Mouse (Mus musculus): ENCODE results near the gene Zc3h7b.

Zc3h7b gene

GRCm38 (mm10) chr15:81814716-81815370 is 70.0 kb downstream of the Zc3h7b start:
- DNase-seq (ENCODE audit: low read depth, low spot score): no peak

DNA sequence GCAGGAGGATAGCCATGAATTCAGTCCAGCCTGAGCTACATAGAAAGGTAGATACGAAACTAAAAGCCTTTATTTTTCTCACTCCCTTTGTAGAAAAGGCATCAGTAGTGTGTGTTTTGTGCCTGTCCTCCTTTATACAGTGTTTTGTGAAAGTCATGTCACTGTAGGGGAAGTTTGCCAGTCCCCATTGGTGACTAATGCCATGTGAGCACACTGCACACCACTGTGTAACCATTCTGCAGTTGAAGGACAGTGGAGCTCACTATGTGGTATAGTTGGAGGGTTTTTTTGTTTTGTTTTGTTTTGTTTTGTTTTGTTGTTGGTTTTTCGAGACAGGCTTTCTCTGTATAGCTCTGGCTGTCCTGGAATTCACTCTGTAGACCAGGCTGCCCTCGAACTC is 73.5 kb downstream of the Zc3h7b start:
- DNase-seq (ENCODE audit: low read depth, low spot score): no peak

- DNase-seq (ENCODE audit: low read depth, low spot score): no peak
These were observed 77.8 kb downstream of the Zc3h7b start for GRCm38 (mm10) chr15:81822631-81823030.

DNA sequence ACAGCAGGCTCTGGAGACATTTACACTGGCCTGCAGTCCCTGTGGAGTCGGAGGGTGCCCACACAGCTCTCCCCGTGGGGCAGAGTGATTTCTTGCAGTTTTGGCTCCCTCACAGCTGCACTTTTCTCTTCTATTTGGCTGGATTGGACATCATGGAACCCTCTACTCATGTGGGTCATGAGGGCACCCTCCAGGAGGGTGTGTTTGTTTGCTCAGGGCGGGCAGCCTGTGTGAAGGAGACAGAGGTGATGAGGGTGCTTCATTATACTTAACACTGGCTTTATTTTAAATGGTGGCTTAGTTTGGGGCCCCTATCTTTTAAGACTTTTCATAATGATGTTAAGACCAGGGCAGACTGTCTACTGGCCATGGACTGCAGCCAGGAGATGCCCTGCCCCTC is 80.0 kb downstream of the Zc3h7b start:
- DNase-seq (ENCODE audit: low read depth, low spot score): no peak

DNA sequence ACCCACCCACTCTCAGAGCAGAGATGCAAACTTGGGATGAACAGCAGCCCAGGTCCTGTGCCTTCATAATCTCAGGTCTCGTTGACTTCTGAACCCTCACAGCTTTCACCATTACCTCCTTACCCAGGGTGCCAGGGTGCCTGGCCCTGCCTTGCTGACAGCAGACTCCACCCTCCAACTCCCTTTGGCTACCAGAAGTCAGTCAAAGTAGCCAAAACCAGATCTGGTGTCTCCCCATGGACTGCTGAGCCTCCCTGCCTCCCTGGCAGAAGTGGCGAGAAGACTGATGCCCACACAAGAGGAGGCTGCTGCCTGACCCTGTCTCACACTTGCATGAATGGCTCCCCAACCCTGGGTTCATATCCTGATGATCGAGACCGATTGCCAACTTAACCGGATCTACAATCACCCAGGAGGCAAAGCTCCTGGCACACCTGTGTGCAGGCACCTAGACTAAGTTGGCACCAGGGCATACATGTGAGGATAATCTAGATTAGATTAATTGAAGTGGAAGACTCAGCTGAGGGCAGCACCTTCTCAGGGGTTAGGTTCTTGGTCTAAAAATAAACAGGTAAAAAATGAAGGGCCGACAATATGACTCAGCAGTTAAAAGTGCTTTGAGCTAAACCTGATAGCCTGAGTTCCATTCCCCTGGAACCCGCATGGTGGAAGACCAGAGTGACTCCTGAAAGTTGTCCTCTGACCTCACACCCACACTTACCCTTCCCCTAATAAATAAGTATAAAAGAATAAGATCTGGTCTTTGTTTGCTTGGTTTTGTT is 83.8 kb downstream of the Zc3h7b start:
- DNase-seq (ENCODE audit: low read depth, low spot score): no peak

- no peak for DNase-seq (ENCODE audit: low read depth, low spot score)
These were observed 84.3 kb downstream of the Zc3h7b start for GRCm38 (mm10) chr15:81829208-81829580.

GRCm38 (mm10) chr15:81830530-81830929 is 85.7 kb downstream of the Zc3h7b start:
- no peak for DNase-seq (ENCODE audit: low read depth, low spot score)

GRCm38 (mm10) chr15:81831136-81831825 is 86.4 kb downstream of the Zc3h7b start:
- DNase-seq (ENCODE audit: low read depth, low spot score): peak; percentile 53

GRCm38 (mm10) chr15:81832219-81832618 is 87.4 kb downstream of the Zc3h7b start:
- DNase-seq (ENCODE audit: low read depth, low spot score): no peak

GRCm38 (mm10) chr15:81833481-81833880 is 88.6 kb downstream of the Zc3h7b start:
- no peak for DNase-seq (ENCODE audit: low read depth, low spot score)

GRCm38 (mm10) chr15:81834171-81834841 is 89.4 kb downstream of the Zc3h7b start:
- no peak for DNase-seq (ENCODE audit: low read depth, low spot score)

- no peak for DNase-seq (ENCODE audit: low read depth, low spot score)
These were observed 90.4 kb downstream of the Zc3h7b start for GRCm38 (mm10) chr15:81835007-81835880.

- DNase-seq (ENCODE audit: low read depth, low spot score): no peak
These were observed 91.4 kb downstream of the Zc3h7b start for GRCm38 (mm10) chr15:81836124-81836821.

GRCm38 (mm10) chr15:81836966-81837920 is 92.4 kb downstream of the Zc3h7b start:
- no peak for DNase-seq (ENCODE audit: low read depth, low spot score)

GRCm38 (mm10) chr15:81838554-81839235 is 93.8 kb downstream of the Zc3h7b start:
- no peak for DNase-seq (ENCODE audit: low read depth, low spot score)

GRCm38 (mm10) chr15:81839634-81840033 is 94.8 kb downstream of the Zc3h7b start:
- no peak for DNase-seq (ENCODE audit: low read depth, low spot score)

DNA sequence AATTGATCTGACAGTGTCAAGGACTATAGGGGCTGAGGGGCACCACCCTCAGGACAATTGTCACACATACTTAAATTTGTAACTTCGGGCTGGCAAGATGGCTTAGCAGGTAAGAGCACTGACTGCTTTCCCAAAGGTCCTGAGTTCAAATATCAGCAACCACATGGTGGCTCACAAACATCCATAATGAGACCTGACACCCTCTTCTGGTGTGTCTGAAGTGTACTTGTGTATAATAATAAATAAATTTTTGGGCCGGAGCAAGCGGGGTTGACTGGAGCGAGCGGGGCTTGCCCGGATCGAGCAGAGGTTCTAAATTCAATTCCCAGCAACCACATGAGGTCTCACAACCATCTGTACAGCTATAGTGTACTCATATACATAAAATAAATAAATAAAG is 95.4 kb downstream of the Zc3h7b start:
- no peak for DNase-seq (ENCODE audit: low read depth, low spot score)

DNA sequence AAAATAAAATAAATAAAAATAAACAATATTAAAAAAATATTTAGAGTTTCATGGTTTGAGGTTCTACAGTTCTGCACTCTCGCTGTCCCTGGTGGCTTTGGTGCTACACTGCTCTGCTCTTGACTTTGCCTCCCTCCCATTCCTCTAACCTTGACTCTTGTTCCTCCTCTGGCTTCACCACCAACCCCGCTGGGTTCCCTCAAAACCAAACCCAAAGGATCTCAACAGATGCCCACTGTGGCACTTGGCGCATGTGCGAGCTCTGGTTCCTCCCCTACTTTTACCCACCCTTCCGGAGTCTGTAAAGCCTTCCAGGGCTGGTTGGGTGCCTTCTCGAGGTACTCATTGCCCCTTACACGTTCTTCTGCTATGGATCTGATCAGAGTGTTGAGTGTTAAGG is 97.4 kb downstream of the Zc3h7b start:
- DNase-seq (ENCODE audit: low read depth, low spot score): no peak
